Mouse (Mus musculus): Measurements from ENCODE around the gene Olfr766-ps1. TPM values are rescaled to one million over a fixed set of nuclear protein-coding genes. Genes with fewer than 3 reads are reported as not detected.

The Olfr766-ps1 gene
- polyA plus RNA-seq, 1 experiment from 2014 or later: not detected

GRCm38 (mm10) chr10:129014477-129014876, 54.3 kb downstream of the Olfr766-ps1 start:
- in situ Hi-C loops (cut with MboI; ENCODE audit: low pct_unique_long_range_greater_than_20kb): no loop called here
- no peak for ATAC-seq
- DNase-seq (ENCODE audit: low read depth, low spot score): no peak
- ChIA-PET POLR2A (no interaction called here), CTCF (interaction anchor here (1.6 kb wide), 1 partner anchor 8 kb away, joined by 3 read pairs; no protein-coding TSS in a partner anchor)
- TF ChIP-seq CTCF (IDR thresholded peaks at IDR 0.05): no peak
- H3K27me3 ChIP-seq: no peaks in the 10 kb centered on the region

Other genes with a start within 250 kb of the Olfr766-ps1 start
- 56.5 TPM for gene Ormdl2, start 247.3 kb downstream of the Olfr766-ps1 start, polyA plus RNA-seq (2021)
- 62.3 TPM for gene Gdf11, start 177.3 kb downstream of the Olfr766-ps1 start, polyA plus RNA-seq (2021)
- gene Cd63, start 168.0 kb downstream of the Olfr766-ps1 start, polyA plus RNA-seq (2021): 2,035 TPM
- gene Rdh5, start 146.1 kb downstream of the Olfr766-ps1 start, polyA plus RNA-seq (2021): 10.8 TPM
- gene Bloc1s1, start 144.9 kb downstream of the Olfr766-ps1 start, polyA plus RNA-seq (2021): 203 TPM
- 20.3 TPM for gene Itga7, start 135.2 kb downstream of the Olfr766-ps1 start, polyA plus RNA-seq (2021)
- gene Mettl7b, start 108.0 kb downstream of the Olfr766-ps1 start, polyA plus RNA-seq (2021): 6.1 TPM
- gene Olfr9, start 79.5 kb downstream of the Olfr766-ps1 start, polyA plus RNA-seq (2021): not detected
- gene Olfr763, start 58.2 kb downstream of the Olfr766-ps1 start, polyA plus RNA-seq (2021): not detected
- gene Olfr764-ps1, start 29.1 kb downstream of the Olfr766-ps1 start, polyA plus RNA-seq (2021): not detected
- gene Olfr765, start 19.0 kb downstream of the Olfr766-ps1 start, polyA plus RNA-seq (2021): not detected
- 0.03 TPM for gene Olfr767, start 13.9 kb upstream of the Olfr766-ps1 start, polyA plus RNA-seq (2021)
- gene Olfr768, start 30.4 kb upstream of the Olfr766-ps1 start, polyA plus RNA-seq (2021): not detected
- gene Olfr769, start 48.9 kb upstream of the Olfr766-ps1 start, polyA plus RNA-seq (2021): not detected
- gene Olfr770, start 70.0 kb upstream of the Olfr766-ps1 start, polyA plus RNA-seq (2021): not detected
- not detected for gene Olfr771, start 95.8 kb upstream of the Olfr766-ps1 start, polyA plus RNA-seq (2021)
- not detected for gene Olfr772, start 108.9 kb upstream of the Olfr766-ps1 start, polyA plus RNA-seq (2021)
- not detected for gene Olfr773, start 118.4 kb upstream of the Olfr766-ps1 start, polyA plus RNA-seq (2021)
- gene Olfr774, start 167.2 kb upstream of the Olfr766-ps1 start, polyA plus RNA-seq (2021): not detected
- not detected for gene Olfr775, start 179.4 kb upstream of the Olfr766-ps1 start, polyA plus RNA-seq (2021)
- gene Olfr776, start 190.2 kb upstream of the Olfr766-ps1 start, polyA plus RNA-seq (2021): not detected
- not detected for gene Olfr777, start 202.5 kb upstream of the Olfr766-ps1 start, polyA plus RNA-seq (2021)
- not detected for gene Olfr780, start 249.1 kb upstream of the Olfr766-ps1 start, polyA plus RNA-seq (2021)

Data from Patski (cell line).